Mouse (Mus musculus) left cerebral cortex, adult 11 months (tissue): ENCODE measurements at regions not wholly inside any gene's neighbourhood (a gene's known extent, or its start where the extent isn't known, plus 50 kb on each side); places are given as distances from the start of the nearest gene placed in this dataset.
"Not testable (repeated sequence)": the region's sequence is repeated elsewhere in the genome, so short reads cannot be mapped to it uniquely, and the experiment has no call there.

Source experiments
- DNase-seq: peaks from one replicate; pipeline ENCODE4 v3.0.0; 2022; ENCODE audit warnings: low spot score

DNA sequence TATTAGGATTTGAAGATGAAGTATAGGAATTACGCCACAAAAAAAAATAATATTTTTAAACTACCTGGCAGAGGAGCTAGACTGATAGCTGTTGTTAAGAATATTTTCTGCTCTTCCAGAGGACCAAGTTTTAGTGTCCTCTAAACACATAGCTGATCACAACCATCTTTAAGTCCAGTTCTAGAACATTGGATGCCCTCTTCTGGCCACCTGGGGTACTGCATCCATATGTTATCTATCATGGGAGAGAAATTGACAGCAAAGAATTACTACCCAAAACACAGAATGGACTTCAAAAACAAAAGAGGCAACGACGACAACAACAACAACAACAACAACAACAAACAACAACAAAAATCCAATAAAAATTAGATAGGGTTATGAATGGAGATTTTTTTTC is 71.0 kb upstream of the Prl4a1 start:
- peak; percentile 26 for DNase-seq

DNA sequence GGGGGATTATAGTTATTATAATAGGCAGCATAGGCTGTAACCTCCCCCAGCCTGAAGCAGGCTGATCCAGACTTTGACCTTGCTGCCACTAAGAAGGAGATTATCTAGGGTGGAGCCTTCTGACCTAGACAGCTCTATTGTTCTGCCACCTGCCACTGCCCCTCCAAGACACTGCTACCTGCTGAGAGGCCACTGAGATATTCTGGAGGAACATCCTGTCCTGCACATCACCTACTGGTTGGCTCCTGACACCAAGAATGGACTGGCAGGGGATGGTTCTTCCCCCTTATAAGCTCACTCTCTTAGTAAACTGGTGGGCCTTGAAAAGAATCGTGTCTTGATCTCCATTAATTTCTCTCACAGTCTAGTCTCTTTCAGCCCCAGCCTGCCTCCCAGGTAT is 55.6 kb upstream of the Prl4a1 start:
- not testable (repeated sequence) for DNase-seq

DNA sequence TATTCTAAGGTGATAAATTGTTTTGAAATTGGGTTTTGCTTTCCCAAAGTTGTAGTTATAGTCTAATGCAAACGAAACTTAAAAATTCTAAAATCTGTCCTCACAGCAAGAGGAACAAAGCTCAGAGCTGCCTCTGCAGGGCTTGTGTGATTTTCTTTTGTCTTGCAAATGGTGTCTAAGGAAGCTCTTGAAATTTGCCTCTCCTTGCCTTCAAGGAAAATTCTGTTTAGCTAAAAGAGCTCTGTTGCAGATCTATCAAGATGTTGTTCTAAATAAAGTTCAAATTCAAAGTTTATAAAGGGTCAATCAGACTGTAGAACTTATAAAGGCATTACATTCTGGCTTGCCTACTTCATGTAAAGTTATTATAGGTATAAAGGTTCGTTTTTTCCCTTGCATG is 53.6 kb upstream of the Prl4a1 start:
- not testable (repeated sequence) for DNase-seq

DNA sequence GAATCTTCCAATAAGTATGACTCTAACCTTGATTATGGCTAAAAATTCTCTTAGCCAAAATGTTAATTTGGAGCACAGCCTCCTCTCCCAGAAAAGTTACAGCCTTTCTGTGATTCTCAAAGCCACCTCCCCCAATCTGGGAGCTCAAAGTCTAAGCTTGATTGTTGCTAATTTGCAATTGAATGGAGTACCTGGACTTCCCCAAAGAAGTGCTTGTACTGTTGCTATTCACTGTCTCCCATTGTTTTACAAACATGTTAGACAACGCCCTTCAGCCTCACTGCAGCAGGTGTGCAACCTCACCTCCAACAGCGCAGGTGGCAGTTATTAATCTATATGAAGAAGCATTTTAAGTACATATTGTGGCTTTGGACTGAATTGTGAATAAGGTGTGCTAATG is 50.0 kb upstream of the Prl4a1 start:
- DNase-seq, result not testable (repeated sequence)
